Mouse (Mus musculus): Measurements from ENCODE around the gene Polg.

Gene Polg

DNA sequence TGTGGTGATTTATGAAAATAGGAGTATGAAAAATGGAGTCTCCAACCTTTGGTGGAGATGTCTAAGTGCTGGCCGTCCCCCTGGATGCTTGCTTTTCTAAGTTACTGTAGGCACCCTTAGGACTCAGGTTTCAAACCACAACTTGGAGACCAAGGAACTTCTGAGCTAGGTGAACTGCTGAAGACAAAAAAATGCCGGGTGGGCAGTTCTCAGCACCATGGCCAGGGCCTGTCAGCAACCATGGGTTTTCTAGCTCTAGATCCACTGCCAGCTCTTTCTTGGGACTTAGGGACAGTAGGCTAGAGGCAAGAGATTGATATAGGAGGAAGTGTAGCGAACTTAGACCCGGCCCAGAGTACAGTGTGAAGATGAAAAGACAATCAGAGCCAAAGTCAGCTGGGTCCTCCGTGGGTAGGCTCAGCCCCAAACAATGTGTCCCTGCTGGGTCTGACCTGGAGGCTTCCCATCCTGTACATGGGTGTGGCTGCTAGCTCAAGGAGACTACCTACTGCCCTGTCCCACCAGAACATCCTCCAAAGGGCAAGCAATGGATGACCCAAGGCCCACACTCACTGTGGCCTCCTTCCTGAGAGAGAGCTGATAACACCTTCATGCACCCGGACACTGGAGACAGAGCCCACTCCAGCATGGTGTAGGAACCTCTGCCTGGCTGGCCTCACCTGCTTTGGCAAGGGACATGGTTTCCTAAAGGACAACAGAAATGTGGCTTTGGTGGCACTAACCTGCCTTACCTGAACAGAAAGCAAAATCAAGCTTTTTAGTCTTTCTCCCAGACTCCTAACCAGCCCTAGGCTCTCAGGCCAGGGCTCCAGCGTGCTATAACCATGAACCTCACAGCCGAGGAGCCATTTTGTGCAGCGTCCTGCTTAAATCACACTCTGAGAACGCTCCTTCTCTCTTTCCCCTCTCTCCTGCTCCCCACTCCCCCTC is 36.3 kb upstream of the Polg start:
- DNase-seq (ENCODE audit: inconsistent ontology term): no peak

DNA sequence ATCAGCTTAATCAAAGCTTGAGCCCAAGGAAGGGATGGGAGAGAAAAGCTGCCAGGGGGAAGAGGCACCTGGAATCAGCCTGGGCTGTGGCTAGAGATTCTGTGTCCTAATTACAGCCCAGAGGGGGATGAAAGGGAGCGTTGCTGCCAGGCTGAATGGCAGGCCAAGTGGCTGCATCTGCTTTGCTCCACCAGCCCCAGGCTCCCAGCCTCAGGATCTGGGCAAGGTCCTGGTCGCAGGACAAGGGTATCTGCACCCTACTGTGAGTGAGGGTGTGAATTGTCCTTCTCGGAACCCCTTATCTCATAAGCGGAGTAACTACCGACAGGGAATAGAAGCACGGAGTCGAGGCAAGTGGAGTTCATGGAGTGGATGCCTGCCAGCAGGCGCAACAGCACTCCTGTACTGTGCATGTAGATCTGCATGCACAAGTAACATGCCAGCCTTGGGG is 35.4 kb upstream of the Polg start:
- DNase-seq (ENCODE audit: inconsistent ontology term): no peak

DNA sequence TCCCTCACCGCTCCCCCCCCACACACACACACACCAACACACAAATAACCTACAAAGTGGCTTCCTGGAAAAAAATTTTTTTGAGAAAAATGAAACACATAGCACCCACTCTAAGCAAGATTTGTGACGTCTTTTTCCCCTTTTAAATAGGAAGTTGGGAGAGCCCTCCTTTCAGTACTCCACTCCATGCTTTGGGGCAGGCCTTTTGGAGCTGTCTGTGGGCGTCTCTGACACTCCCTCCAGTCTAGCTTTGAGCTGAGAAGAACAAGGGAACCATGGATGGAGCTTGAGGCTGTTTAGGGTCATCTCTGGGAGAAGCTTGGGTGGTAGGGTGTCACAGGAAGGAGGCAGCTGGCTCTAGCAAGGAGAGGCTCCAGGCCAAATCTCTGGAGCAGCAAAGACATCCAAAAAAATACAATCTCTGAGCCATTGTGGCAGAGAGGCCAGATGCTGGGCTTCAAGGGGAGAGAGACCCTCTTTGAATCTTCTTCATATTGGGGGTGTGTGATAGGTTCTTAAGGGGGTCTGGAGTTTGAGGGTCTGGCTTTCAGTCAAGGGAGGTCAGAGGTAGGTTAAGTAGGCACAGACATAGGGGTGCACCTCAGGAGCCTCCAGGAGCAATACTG is 34.6 kb upstream of the Polg start:
- DNase-seq (ENCODE audit: inconsistent ontology term): no peak

DNA sequence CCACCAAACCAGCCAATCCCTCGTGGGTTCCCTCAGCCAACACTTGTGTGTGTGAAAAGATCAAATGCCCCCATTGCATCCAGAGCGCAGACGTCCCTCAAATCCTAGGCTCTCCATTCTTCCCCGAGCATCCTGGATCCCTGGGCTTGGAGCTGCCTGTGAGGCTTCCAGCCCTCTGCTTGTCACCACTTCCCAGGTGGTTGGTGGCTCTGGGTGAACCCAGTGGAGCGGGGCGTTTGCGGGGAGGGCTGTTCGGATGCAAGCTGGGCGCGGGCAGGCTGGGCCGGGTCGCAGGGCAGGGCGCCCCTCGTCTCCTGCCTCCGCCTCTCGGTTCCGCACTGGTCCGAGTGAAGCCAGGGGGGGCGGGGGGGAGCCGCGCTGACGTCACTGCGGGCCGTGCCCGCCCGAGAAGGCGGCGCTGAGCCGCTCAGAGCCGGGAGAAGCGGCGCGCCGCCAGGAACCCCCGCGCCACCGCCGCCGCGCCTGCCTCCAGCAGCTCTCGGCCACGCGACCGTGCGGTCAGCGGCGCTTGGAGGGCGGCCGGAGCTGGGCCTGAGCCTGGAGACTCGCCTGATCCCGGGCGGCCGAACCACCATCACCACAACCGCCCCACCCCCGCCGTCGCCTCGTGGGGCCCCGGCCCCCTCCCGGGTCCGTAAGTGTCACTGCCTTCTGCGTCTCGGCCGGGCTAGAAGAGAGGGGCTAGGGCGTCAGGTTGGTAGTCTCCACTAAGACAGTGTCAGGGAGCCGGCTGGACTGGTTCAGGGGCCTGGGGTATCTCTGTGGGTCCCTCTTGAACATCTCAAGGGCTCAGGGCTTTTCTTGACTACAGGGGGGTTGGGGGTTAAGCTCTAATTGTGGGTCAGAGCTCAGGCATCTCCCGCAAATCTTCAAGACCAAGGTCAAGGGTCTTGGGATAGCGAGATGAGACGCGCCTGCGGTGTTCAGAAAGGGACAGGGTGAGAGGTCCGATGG is 33.7 kb upstream of the Polg start:
- DNase-seq (ENCODE audit: inconsistent ontology term): no peak

DNA sequence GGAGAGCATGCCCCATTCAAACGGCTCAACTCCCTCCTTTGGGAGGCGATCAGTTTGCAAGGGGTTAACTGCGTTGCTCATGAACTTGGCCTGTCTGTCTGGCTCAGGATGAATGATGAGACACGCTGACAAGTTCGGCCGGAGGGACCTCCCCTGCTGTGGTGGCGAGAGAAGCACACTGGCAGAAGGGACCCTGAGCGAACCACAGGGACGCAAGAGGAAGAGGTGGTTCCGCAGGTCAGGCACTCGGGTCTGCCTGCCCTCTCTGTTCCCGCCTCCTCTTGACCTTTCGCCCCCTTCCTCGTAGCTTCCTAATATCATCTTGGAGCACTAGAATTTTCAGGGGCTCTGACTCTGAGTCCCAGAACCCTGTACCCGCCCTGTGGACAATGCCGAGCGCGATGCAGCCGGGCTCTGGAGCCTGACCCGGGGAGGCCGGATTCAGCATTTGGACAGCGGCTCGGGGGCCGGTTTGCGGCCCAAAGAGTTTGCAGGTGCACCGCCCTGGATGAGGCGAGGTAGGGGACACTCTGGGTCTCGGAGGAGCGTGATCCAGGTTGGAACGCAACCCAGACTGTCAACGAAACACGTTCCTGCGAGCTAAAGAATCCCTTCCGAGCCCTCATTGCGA is 32.9 kb upstream of the Polg start:
- DNase-seq (ENCODE audit: inconsistent ontology term): peak; percentile 74

DNA sequence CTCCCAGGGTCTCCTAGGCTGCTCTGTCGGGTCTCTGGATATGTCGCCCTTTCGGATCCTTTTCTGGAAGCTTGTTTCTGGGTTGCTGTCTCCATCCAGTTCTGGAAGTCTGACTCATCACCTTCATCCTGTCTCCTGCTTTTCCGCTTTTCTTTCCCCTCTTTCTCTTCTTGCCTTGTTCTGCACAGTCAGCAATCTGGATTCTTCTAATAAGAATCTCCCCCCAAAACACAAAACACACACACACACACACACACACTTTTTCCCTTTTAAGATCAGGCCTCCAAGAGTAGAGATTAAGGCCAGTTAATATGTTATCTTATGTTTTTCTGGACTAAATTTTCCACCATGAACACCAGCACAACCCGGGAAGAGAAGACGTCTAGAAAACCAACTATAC is 32.2 kb upstream of the Polg start:
- no peak for DNase-seq (ENCODE audit: inconsistent ontology term)

DNA sequence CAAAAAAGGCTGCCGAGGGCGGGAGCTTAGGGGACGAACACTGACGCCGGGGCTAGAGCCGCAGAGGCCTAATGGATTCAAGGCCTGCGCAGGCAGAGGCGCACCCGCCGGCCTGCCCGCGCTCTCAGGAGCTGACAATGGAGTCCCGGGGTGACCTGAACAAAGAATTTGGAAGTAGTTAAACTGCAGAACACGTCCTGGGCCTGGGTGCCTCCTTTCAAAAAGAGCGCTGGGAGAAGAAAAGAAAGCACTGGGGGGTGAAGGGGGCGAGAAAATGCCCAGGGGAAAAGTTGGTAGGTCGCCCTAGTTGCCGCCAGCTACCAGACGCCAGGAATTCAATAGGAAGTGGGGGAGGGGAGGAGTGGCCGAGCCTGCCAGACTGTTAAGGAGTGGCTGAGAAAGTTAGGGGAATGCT is 31.5 kb upstream of the Polg start:
- no peak for DNase-seq (ENCODE audit: inconsistent ontology term)

DNA sequence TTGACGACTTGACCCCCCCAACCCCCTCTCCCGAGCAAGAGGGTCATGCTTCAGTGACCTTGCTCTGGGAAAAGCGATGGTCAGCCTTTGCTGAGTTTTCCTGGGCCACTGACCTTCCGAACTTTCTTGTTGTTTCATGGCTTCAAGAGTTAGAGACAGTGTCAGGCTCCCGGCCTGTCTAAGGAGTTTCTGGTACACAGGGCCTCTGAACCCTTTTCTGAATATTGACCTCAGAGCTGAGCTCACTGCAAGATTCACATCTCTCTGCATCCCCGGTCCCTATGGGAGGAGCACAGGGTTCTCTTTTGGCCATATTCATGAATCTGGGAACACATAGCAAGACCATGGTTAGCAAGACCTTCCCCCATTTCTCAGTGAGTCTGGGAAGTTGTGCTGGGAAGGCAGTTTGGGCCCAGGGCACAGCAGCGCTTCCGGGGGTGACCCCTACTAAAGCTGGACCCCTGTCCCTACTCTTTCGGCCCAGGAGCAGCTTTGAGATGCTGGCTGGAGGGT is 30.7 kb upstream of the Polg start:
- DNase-seq (ENCODE audit: inconsistent ontology term): no peak

DNA sequence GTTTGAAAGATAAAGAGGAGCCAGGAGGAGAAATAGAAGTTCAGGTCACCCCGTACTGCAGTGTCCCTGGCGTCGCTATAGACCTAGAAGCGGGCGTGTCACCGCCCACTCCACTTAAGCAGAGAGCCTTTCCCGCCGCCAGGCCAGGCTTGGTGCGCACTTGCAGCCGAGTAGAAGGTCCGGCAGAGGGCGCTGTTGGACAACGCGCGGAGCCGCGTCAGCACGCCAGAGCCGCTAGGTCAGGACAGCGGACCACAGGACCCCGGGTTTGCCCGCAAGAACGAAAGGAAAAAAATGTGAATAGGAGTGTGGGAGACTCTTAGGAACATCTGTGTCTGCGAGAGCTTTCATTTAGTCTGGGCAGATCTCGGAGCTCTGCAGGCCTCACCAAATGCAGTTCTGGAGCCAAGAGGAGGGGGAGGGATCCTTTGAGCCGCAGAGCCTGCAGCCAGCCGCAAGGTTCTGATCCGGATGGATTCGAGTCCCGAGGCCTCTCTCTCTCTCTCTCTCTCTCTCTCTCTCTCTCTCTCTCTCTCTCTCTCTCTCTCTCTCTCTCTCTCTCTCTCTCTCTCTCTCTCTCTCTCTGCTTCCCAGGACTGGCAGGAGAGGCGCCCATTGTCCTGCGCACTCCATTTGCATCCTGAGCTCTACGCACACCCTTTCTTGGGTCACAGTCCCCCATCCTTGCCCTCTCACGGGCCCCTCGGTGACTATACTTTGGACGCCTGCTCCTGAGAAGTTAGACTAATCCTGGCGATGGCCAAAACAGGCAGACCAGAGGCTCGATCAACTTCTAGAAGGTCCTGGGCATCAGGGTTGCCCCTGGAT is 30.0 kb upstream of the Polg start:
- DNase-seq (ENCODE audit: inconsistent ontology term): peak; percentile 79

DNA sequence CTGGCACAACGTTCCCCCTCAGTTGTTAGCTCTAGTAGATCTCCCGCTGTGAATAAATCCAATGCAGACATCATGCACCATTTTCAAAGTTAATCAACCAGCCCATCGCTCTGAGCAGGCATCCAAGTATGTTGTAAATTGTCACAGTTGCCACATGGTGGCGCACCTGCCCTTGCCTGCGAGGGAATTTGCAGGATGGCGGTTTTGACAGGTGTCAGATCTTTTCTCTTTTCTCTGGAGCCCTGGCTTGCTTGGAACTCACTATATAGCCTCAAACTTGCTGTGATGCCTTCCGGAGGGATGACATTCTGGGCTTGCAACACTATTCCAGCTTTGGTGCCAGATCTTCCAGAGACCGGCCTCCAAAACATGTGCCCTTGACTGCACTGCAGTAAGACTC is 27.8 kb upstream of the Polg start:
- DNase-seq (ENCODE audit: inconsistent ontology term): peak; percentile 51

DNA sequence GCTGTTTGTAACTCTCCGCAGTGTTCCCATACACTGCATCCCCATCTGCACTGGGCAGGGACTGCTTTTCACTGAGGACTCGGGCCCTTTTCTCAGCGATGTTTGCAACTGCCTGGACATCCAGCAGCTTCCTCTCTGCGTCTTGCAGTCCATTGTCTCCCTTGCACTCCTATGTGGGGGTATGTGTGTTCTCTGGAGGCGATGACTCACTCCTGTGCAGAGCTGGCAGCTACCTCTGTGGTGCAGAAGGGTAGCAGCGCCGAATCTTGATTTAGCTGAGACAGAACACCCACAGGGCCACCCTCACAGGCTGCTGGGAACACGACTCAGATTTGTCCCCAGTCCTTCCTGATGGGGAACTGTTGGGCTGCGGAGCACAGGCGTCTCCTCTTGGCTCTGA is 20.4 kb upstream of the Polg start:
- no peak for DNase-seq (ENCODE audit: inconsistent ontology term)

DNA sequence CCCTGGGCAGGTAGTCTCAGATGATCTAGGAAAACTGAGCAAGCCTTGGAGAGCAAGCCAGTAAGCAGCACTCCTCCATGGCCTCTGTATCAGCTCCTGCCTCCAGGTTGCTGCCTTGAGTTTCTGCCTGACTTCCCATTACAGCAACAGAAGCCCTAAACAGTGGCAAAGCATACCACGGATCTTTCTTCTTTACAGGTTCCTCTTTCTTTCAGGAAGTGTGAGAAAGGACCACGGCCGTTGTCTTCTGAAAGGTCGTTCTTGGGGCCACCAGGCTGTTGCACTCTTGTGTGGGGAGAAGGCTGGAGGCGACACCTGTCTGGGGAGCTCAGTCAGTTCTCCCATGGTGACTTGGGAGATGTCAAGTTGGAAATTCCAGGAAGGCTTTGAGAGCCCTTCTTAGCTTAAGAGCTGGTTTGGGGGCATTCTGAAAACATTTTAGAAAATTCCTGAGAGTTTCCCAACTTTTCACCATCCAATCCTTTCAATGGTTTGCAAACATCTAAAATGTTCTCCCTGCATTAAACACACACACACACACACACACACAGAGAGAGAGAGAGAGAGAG is 8.8 kb upstream of the Polg start:
- no peak for DNase-seq (ENCODE audit: inconsistent ontology term)

DNA sequence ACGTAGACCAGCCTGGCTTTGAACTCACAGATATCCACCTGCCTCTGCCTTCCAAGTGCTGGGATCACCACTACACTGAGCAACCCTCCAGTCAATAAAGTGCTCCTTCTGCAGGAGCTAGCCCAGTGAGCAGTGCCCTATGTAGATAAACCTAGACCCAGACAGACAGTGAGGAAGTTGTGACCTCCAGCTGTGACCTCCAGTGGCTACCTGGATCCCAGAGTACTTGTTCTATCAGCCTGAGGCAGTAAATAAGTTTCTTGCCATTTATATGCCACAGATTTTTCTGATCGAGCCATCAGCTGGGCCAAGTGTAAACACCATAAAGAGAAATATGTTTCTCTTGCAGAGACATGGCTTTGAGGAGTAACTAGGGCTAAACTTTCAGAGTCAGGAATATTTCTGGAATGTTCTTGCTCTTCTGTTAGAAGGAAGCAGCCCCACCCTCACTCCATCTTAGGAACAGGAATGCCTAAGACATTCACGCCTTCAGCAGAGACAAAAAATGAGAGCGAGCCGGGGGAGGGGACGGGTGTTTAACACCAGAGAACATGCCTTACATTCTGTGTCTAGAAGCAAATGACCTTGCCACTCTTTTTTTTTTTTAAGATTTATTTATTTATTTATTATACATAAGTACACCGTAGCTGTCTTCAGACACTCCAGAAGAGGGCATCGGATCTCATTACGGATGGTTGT is 7.5 kb upstream of the Polg start:
- no peak for DNase-seq (ENCODE audit: inconsistent ontology term)

DNA sequence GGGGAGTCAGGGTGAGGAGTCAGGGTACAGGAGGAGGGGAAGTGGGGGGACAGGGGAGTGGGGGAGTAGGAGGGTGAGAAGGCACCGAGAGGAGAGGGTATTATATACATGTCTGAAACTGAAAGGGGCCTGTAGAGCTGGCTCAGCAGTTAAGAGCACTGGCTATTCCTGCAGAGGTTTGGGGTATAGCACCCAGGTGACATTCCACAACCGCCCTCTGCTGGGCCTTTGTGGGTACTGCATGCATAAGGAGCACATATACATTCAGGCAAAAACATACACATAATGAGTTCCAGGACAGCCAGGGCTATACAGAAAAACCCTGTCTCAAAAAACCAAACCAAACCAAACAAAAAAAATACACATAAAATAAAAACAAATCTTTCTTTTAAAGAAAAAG is 6.6 kb upstream of the Polg start:
- no peak for DNase-seq (ENCODE audit: inconsistent ontology term)

DNA sequence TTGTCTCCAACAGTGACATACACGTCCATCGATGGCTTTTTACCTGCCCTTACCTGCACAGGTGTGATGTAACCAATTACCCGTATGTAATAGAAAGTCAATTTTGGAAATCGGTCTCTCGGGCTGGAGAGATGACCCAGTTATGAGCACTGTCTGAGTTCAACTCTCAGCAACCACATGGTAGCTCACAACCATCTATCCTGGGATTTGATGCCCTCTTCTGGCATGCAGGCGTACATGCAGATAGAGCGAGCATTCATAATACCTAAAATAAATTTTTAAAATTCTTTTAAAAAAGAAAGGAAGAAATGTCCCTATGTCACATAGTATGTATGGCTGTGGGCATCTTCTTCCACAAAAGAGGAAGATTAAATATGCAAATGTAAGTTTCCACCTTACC is 5.3 kb upstream of the Polg start:
- no peak for DNase-seq (ENCODE audit: inconsistent ontology term)

DNA sequence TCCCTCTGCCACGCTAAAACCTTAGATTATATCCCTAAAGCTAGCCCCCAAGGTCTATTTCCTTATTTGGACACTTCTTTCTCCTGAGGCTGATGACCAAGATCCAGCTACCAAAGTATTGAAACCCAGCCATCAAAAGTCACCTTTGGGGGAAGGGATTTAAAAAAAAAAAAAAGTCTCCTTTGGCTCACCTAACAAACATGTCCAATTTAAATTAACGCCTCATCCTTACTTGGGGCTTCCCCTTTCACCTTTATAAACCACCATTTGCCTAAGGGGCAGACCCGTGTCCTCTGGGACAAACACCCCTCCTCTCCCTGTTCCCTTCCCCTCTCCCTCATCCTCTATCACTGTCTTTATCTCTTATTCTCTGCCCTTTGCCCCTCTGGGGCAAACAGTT is 4.6 kb upstream of the Polg start:
- DNase-seq (ENCODE audit: inconsistent ontology term): no peak

DNA sequence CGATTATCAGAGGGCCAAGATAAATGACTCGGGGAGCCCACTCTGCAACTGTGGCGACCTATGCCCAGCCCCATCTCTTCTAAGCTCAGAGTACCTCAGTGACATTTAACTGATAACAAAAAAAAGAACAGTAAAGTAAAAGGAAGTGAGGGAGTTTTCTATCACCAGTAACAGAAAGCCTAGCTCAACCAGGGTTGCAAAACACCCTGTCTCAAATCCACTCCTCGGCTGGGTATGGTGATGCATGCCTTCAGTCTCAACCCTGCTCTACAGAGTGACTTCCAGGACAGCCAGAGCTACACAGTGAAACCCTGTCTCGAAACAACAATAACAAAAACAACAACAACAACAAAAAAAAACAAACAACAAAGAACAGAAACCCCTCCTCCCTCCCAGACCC is 3.6 kb upstream of the Polg start:
- no peak for DNase-seq (ENCODE audit: inconsistent ontology term)

DNA sequence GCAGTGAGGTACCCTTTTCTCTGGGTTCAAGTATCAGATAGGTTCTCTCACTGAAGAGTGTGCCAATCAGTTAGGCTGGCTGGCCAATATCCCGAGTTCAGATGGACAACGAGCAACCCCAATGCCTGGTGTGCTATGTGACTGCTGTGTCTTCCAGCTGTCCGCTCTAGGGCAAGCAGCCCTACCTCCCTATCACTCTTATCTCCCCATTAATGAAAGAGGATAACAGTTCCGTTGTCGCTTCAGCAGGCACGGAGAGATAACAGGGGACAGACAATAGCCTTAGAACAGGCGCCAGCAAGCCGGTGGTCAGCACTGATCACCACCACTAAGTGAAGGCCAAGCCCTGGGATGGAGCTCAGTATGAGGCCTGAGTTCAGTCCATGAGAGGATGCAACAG is 2.8 kb upstream of the Polg start:
- DNase-seq (ENCODE audit: inconsistent ontology term): no peak

DNA sequence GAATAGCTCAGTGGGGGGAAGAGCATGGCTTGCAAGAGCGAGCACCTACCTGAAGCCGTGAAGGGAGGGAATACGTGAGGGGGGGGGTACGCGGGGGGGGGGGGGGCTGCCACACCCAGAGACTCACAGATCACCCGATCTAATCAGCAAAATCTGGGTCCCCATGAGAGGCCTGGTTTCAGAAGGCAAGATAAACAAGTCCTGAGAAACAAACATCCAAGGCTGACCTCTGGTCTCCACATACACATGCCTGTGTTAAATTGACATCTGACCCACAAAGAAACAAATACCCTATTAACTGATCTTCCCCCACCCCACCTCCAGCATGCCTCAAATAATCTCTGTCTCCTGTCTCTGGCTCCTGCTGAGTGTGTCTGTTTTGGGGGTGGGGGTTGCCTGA is 1.8 kb upstream of the Polg start:
- DNase-seq (ENCODE audit: inconsistent ontology term): no peak

All from Muller cell, postnatal 12 days (primary cell).